Mouse (Mus musculus) hematopoietic stem cell, adult 5-6 weeks (primary cell): Measurements from ENCODE around the gene Olfr724. TPM values are rescaled to one million over a fixed set of nuclear protein-coding genes. Genes with fewer than 3 reads are reported as not detected.
"Not testable (repeated sequence)": the region's sequence is repeated elsewhere in the genome, so short reads cannot be mapped to it uniquely, and the experiment has no call there.

Experiments used
- ATAC-seq, 2 experiments: fragments of 125-278 bp in 1 of 2; replicated peaks in 1 of 2; 2 replicates each; pipeline ENCODE4 v1.8.0; 2016 to 2017; ENCODE audit warnings: inconsistent platforms in 2 of 2, mild to moderate bottlenecking in 2 of 2, moderate number of reproducible peaks in 2 of 2, low read depth in 1 of 2, moderate TSS enrichment in 1 of 2; ENCODE audit not compliant: low FRiP score in 2 of 2, poor library complexity in 2 of 2, severe bottlenecking in 2 of 2, insufficient read depth in 1 of 2, low TSS enrichment in 1 of 2
- total RNA-seq: library from RNA; stranded (forward); fragments of 172-1452, 232-1000 nt; gene quantifications from 2 replicates; pipeline ENCODE4 v1.2.3, GENCODE M21; 2017

The Olfr724 gene
- total RNA-seq = not detected in 2 replicates

- ATAC-seq = not testable (repeated sequence)
Measured at GRCm38 (mm10) chr14:49963174-49963573, at the start of gene Olfr724. Olfr724 (minus strand) TSS chr14:49963274.

- no peak for ATAC-seq
Measured at GRCm38 (mm10) chr14:49955890-49956289, 7.2 kb downstream of the Olfr724 start.

- not testable (repeated sequence) for ATAC-seq
Measured at GRCm38 (mm10) chr14:49931687-49932086, 31.4 kb downstream of the Olfr724 start, which contains the start of gene Olfr723. Olfr723 (minus strand) TSS chr14:49931787.

Other genes starting within 250 kb of the Olfr724 start
- gene Armh4, start 179.9 kb downstream of the Olfr724 start, total RNA-seq = 0.38 and 0.74 TPM in 2 replicates
- gene Olfr722, start 61.3 kb downstream of the Olfr724 start, total RNA-seq = not detected in 2 replicates
- gene Olfr723, start 31.5 kb downstream of the Olfr724 start, total RNA-seq = not detected in 2 replicates
- not detected in 2 replicates for gene Olfr725, start 77.1 kb upstream of the Olfr724 start, total RNA-seq
- not detected in 2 replicates for gene Olfr726, start 127.7 kb upstream of the Olfr724 start, total RNA-seq
- gene Olfr727, start 159.9 kb upstream of the Olfr724 start, total RNA-seq = not detected in 2 replicates
- not detected in 2 replicates for gene Olfr728, start 179.4 kb upstream of the Olfr724 start, total RNA-seq
- not detected in 2 replicates for gene Olfr729, start 189.6 kb upstream of the Olfr724 start, total RNA-seq
- gene Olfr730, start 224.9 kb upstream of the Olfr724 start, total RNA-seq = not detected in 2 replicates